Mouse (Mus musculus): ENCODE measurements around the gene Rgs7bp. TPM values are rescaled to one million over a fixed set of nuclear protein-coding genes. Genes with fewer than 3 reads are reported as not detected.

The Rgs7bp gene
- total and polyA plus RNA-seq, 3 experiments: 1.1 to 4.9 (median 4.3) TPM

DNA sequence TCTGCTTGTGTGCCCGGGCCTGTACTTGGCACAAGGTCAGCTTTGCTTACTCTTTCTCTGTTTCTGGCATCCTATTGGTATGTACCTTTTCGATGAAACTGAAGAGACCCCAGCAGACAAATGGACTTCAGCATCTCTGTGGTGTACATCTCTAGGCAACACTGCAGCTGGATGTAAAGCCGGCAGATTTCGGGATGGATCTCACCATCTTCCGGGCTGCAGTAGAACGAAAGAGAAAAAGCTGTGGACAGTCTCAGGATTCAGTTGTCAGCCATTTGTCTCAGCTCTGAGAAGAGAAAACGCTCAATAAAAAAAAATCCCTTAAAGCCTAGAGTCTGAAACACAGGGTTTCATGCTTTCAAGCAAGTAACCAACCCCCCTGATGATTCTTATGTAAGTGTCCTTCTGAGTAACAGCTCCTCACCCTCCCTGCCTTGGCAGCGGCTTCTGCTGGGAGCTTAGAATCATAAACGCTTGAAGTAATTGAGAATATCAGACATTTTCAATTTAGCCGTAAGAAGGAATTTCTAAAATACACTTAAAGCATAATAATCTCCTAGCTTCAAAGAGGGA, 71.9 kb downstream of the Rgs7bp start:
- Histone ChIP-seq H3K79me2 (replicated peaks; ENCODE audit: control insufficient read depth, insufficient read depth, low read length) (no peaks in the 10 kb centered on the region), H3K27me3 (ENCODE audit: control insufficient read depth, insufficient read depth, low read length) (no peaks in the 10 kb centered on the region), H3K27ac (no peak overlapping the region), H3K36me3 (ENCODE audit: control insufficient read depth, insufficient read depth, low read length) (peaks cover 3% of the 10 kb centered on the region; the same call in 1 of the 2 replicates), H3K4me3 (no peak overlapping the region), H3K4me1 (ENCODE audit: control insufficient read depth, insufficient read depth, low read length) (no peaks in the 10 kb centered on the region), H3K9ac (ENCODE audit: low read depth, low read length) (no peak overlapping the region)
- intact Hi-C loops (cut with DNase I): no loop called here
- DNase-seq: no peak
- TF ChIP-seq EP300 (IDR thresholded peaks at IDR 0.05; ENCODE audit: insufficient read depth, low read depth, low read length) (no peak), CTCF (IDR thresholded peaks at IDR 0.05) (no peak), POLR2A (IDR thresholded peaks at IDR 0.05; ENCODE audit: insufficient read depth, low read depth, low read length) (no peak)
- WGBS: 88% methylated on average over 10 of the region's 10 CpGs

DNA sequence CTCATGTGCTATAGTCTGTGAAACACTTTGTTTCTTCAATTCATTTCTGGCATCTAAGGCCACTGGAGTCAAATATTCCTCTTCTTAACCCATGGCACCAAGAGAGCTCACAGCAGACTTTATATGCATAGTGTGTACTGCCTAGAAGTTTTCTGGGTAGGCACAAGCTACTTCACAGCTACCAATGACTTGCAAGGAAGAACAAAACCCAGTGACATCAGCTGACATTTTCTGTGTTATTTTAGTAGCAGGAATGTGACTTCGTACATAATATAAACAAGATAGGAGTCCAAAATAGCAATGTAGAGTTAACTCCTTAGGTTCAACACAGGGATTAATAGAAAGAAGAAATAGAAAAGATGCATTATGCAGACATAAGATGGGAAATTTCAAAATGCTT, 76.6 kb downstream of the Rgs7bp start:
- TF ChIP-seq POLR2A (IDR thresholded peaks at IDR 0.05; ENCODE audit: insufficient read depth, low read depth, low read length) (no peak), EP300 (IDR thresholded peaks at IDR 0.05; ENCODE audit: insufficient read depth, low read depth, low read length) (no peak), CTCF (IDR thresholded peaks at IDR 0.05) (no peak)
- Histone ChIP-seq H3K4me1 (ENCODE audit: control insufficient read depth, insufficient read depth, low read length) (no peaks in the 10 kb centered on the region), H3K9ac (ENCODE audit: low read depth, low read length) (no peak overlapping the region), H3K27ac (no peak overlapping the region), H3K36me3 (ENCODE audit: control insufficient read depth, insufficient read depth, low read length) (peaks cover 3% of the 10 kb centered on the region; the same call in 1 of the 2 replicates), H3K4me3 (no peak overlapping the region), H3K79me2 (replicated peaks; ENCODE audit: control insufficient read depth, insufficient read depth, low read length) (no peaks in the 10 kb centered on the region), H3K27me3 (ENCODE audit: control insufficient read depth, insufficient read depth, low read length) (no peaks in the 10 kb centered on the region)
- DNase-seq: no peak
- intact Hi-C loops (cut with DNase I): no loop called here
- WGBS: 14% methylated on average over 1 of the region's 1 CpGs

DNA sequence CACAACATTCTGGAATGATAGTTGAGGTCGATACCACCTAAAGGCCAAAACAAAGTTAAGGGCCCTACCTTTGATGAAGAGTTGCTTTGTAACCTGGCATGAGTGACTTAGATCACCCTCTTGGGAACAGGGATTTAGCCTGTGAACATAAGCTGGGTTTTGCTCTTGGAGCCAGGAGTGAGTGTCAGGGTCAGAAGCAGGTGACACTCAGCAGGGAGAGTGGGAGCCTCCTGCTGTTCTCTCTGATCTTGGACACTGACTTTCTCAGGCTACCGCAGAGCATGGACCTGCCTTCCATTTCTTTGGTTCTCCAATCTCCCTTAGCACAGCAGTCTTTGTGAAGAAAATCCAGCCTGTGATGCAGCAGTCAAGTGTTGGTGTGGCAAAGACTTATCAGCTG, 87.2 kb downstream of the Rgs7bp start:
- Histone ChIP-seq H3K79me2 (replicated peaks; ENCODE audit: control insufficient read depth, insufficient read depth, low read length) (no peaks in the 10 kb centered on the region), H3K9ac (ENCODE audit: low read depth, low read length) (no peak overlapping the region), H3K4me1 (ENCODE audit: control insufficient read depth, insufficient read depth, low read length) (no peaks in the 10 kb centered on the region), H3K27ac (no peak overlapping the region), H3K27me3 (ENCODE audit: control insufficient read depth, insufficient read depth, low read length) (no peaks in the 10 kb centered on the region), H3K36me3 (ENCODE audit: control insufficient read depth, insufficient read depth, low read length) (no peaks in the 10 kb centered on the region), H3K4me3 (no peak overlapping the region)
- TF ChIP-seq CTCF (IDR thresholded peaks at IDR 0.05): no peak
- TF ChIP-seq EP300 (IDR thresholded peaks at IDR 0.05; ENCODE audit: insufficient read depth, low read depth, low read length): no peak
- no peak for TF ChIP-seq POLR2A (IDR thresholded peaks at IDR 0.05; ENCODE audit: insufficient read depth, low read depth, low read length)
- WGBS: 80% methylated on average over 2 of the region's 2 CpGs
- DNase-seq: no peak
- intact Hi-C loops (cut with DNase I): no loop called here

DNA sequence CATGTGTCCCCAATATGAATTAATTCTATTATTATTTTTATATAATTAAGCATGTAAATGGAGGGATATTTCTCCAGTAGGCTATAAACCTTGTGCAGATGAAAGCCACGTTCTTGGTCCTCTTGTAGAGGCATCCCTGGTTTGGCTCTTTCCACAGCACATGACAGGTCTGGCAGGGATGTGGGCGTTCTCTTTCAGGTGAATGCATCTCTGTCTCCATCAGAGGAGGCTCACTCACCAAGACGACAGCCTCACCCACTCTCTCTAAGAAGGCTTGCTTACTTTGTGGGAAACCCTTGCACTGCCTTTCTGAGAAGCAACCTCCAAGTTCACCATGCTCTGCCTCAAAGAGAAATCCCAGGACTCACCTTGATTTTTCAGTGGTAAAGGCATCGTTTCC, 91.0 kb downstream of the Rgs7bp start:
- no peak overlapping the region for H3K4me3 ChIP-seq
- no peak overlapping the region for H3K27ac ChIP-seq
- intact Hi-C loops (cut with DNase I): no loop called here
- TF ChIP-seq CTCF (IDR thresholded peaks at IDR 0.05) (no peak), EP300 (IDR thresholded peaks at IDR 0.05; ENCODE audit: insufficient read depth, low read depth, low read length) (no peak), POLR2A (IDR thresholded peaks at IDR 0.05; ENCODE audit: insufficient read depth, low read depth, low read length) (no peak)
- H3K36me3 ChIP-seq (ENCODE audit: control insufficient read depth, insufficient read depth, low read length): no peaks in the 10 kb centered on the region
- no peaks in the 10 kb centered on the region for H3K27me3 ChIP-seq (ENCODE audit: control insufficient read depth, insufficient read depth, low read length)
- no peaks in the 10 kb centered on the region for H3K4me1 ChIP-seq (ENCODE audit: control insufficient read depth, insufficient read depth, low read length)
- DNase-seq: no peak
- no peak overlapping the region for H3K9ac ChIP-seq (ENCODE audit: low read depth, low read length)
- 87% methylated on average over 4 of the region's 4 CpGs for WGBS
- no peaks in the 10 kb centered on the region for H3K79me2 ChIP-seq (replicated peaks; ENCODE audit: control insufficient read depth, insufficient read depth, low read length)

DNA sequence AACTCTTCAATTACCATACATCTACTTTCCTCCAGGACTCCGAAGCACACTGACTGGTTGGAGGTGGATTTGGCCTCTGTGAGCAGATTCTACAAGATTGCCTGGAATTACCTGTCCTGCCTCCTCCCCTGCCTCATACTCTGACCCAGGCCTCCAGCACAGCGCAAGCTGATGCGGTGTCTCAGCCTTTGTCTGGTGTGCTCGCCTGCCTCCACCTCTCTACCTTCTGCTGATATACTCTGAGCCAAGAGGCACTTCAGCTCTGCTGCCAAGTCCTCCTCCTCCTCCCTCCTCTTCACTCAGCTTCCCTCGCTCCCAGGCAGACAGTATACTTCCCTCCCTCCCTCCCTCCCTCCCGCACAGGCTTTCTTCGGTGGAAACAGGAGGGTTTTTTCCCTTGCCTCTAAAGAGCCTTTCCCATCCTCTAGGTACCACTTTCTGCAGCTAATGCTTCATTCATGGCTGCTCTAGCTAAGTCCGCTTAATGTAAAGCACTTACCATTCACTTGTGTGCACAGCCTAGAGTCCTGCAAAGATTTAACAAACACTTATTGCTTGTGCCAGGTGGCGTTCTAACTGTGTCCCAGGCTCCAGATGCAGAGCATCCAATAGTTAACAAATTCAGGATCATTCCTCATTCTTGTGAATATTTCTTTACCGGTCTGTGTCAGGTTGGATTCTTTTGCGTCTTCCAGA, 91.9 kb downstream of the Rgs7bp start:
- intact Hi-C loops (cut with DNase I): no loop called here
- 64% methylated on average over 11 of the region's 11 CpGs for WGBS

DNA sequence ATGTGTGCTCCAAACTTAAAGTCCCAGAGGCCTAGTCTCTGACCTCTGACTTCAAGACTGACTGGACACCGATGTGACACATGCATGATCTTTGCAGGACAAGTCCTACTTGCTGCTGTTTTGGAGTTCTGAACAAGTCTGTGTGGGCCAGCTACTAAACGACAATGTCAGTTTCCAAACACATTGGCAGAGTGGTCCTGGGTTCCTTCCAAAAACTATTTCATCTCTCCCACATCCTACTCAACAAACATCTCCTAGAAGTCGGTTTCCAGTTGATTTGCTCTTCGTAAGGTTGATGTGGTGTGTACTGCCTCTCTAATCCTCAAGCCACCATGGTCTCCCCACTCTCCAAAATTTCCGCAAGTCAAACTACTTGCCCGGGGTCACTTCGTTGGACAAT, 92.6 kb downstream of the Rgs7bp start:
- intact Hi-C loops (cut with DNase I): no loop called here

More for the DNA sequence above, 91.9 kb downstream of the Rgs7bp start:
- H3K36me3 ChIP-seq (ENCODE audit: control insufficient read depth, insufficient read depth, low read length): no peaks in the 10 kb centered on the region
- no peak for DNase-seq
- H3K4me1 ChIP-seq (ENCODE audit: control insufficient read depth, insufficient read depth, low read length): no peaks in the 10 kb centered on the region
- H3K4me3 ChIP-seq: no peak overlapping the region
- H3K27me3 ChIP-seq (ENCODE audit: control insufficient read depth, insufficient read depth, low read length): no peaks in the 10 kb centered on the region
- no peak overlapping the region for H3K9ac ChIP-seq (ENCODE audit: low read depth, low read length)
- H3K79me2 ChIP-seq (replicated peaks; ENCODE audit: control insufficient read depth, insufficient read depth, low read length): no peaks in the 10 kb centered on the region
- no peak for TF ChIP-seq POLR2A (IDR thresholded peaks at IDR 0.05; ENCODE audit: insufficient read depth, low read depth, low read length)
- no peak for TF ChIP-seq EP300 (IDR thresholded peaks at IDR 0.05; ENCODE audit: insufficient read depth, low read depth, low read length)
- no peak for TF ChIP-seq CTCF (IDR thresholded peaks at IDR 0.05)
- H3K27ac ChIP-seq: no peak overlapping the region

More for the DNA sequence above, 92.6 kb downstream of the Rgs7bp start:
- no peak for DNase-seq
- Histone ChIP-seq H3K36me3 (ENCODE audit: control insufficient read depth, insufficient read depth, low read length) (no peaks in the 10 kb centered on the region), H3K4me1 (ENCODE audit: control insufficient read depth, insufficient read depth, low read length) (no peaks in the 10 kb centered on the region), H3K9ac (ENCODE audit: low read depth, low read length) (no peak overlapping the region), H3K27me3 (ENCODE audit: control insufficient read depth, insufficient read depth, low read length) (no peaks in the 10 kb centered on the region), H3K27ac (no peak overlapping the region), H3K4me3 (no peak overlapping the region), H3K79me2 (replicated peaks; ENCODE audit: control insufficient read depth, insufficient read depth, low read length) (no peaks in the 10 kb centered on the region)
- 84% methylated on average over 7 of the region's 7 CpGs for WGBS
- TF ChIP-seq POLR2A (IDR thresholded peaks at IDR 0.05; ENCODE audit: insufficient read depth, low read depth, low read length) (no peak), EP300 (IDR thresholded peaks at IDR 0.05; ENCODE audit: insufficient read depth, low read depth, low read length) (no peak), CTCF (IDR thresholded peaks at IDR 0.05) (no peak)

All from heart, adult 2 months (tissue).